Mouse (Mus musculus): ENCODE measurements around the gene Tor1b. TPM values are rescaled to one million over a fixed set of nuclear protein-coding genes. Genes with fewer than 3 reads are reported as not detected.

Tor1b gene
- total and polyA plus RNA-seq, 3 experiments, result 23.1 to 31.1 (median 25.3) TPM

- Histone ChIP-seq H3K9me3 (replicated peaks; ENCODE audit: low read length) (no peaks in the 10 kb centered on the region), H3K27me3 (replicated peaks) (no peaks in the 10 kb centered on the region), H3K4me1 (ENCODE audit: control insufficient read depth in 1 of 2, insufficient read depth in 2 of 2) (peaks cover 7 to 25% of the 10 kb centered on the region in 2 experiments), H3K4me2 (ENCODE audit: insufficient read depth, low read depth, poor library complexity, severe bottlenecking) (no peak overlapping the region), H3K79me2 (replicated peaks; ENCODE audit: control insufficient read depth, extremely low read depth, insufficient read depth, poor library complexity, severe bottlenecking) (no peaks in the 10 kb centered on the region), H3K9ac (ENCODE audit: insufficient read depth, low read depth) (no peak overlapping the region), H3K27ac (ENCODE audit: insufficient read depth, low read depth) (no peak overlapping the region), H3K36me3 (replicated peaks in 1 of 2; ENCODE audit: control insufficient read depth in 1 of 2, insufficient read depth in 1 of 2, low read length in 1 of 2) (peaks cover 67 to 93% of the 10 kb centered on the region in 2 experiments), H3K4me3 (replicated peaks in 1 of 3; ENCODE audit: low read depth in 2 of 3, low read length in 2 of 3, poor library complexity in 1 of 3) (no peak overlapping the region)
- dilution Hi-C loops (cut with MboI; ENCODE audit: extremely low pct_ligation_motif_present, extremely low pct_unique_long_range_greater_than_20kb, low sequenced_read_pairs) (no loop called here), in situ Hi-C loops (cut with MboI; ENCODE audit: low pct_ligation_motif_present, low pct_unique_long_range_greater_than_20kb, low sequenced_read_pairs) (loop anchor here (25.0 kb wide), 1 partner anchor 281 kb away; no protein-coding TSS in a partner anchor)
- DNase-seq (ENCODE audit: extremely low read depth), result no peak
- TF ChIP-seq ELF1 (IDR thresholded peaks at IDR 0.05; ENCODE audit: low read depth, low read length) (no peak), MAFK (IDR thresholded peaks at IDR 0.05; ENCODE audit: insufficient replicate concordance, low read length) (no peak), ZMIZ1 (IDR thresholded peaks at IDR 0.05; ENCODE audit: low read depth, low read length) (no peak), NRF1 (IDR thresholded peaks at IDR 0.05; ENCODE audit: low read depth, low read length) (no peak), GABPA (IDR thresholded peaks at IDR 0.05; ENCODE audit: insufficient replicate concordance, low read depth, low read length) (no peak), CHD1 (IDR thresholded peaks at IDR 0.05; ENCODE audit: low read depth, low read length) (no peak), MAX (IDR thresholded peaks at IDR 0.05; ENCODE audit: low read length) (no peak), TBP (conservative IDR thresholded peaks at IDR 0.05; ENCODE audit: low read depth, low read length) (no peak), RAD21 (IDR thresholded peaks at IDR 0.05; ENCODE audit: low read depth, low read length) (no peak), KAT2A (IDR thresholded peaks at IDR 0.05; ENCODE audit: insufficient replicate concordance, low read length) (no peak), SMC3 (IDR thresholded peaks at IDR 0.05; ENCODE audit: low read depth, low read length) (no peak), JUND (conservative IDR thresholded peaks at IDR 0.05; ENCODE audit: low read depth, low read length) (no peak), MEF2A (IDR thresholded peaks at IDR 0.05; ENCODE audit: borderline replicate concordance, low read depth, low read length) (no peak), HCFC1 (IDR thresholded peaks at IDR 0.05; ENCODE audit: low read depth, low read length) (no peak), RCOR1 (conservative IDR thresholded peaks at IDR 0.05; ENCODE audit: low read depth, low read length) (no peak)
Measured at GRCm38 (mm10) chr2:31006434-31006833, 53.7 kb downstream of the Tor1b start.

GRCm38 (mm10) chr2:31007208-31007607, 54.4 kb downstream of the Tor1b start:
- Histone ChIP-seq H3K27ac (ENCODE audit: insufficient read depth, low read depth) (no peak overlapping the region), H3K4me1 (ENCODE audit: control insufficient read depth in 1 of 2, insufficient read depth in 2 of 2) (peaks cover 7 to 26% of the 10 kb centered on the region in 2 experiments), H3K27me3 (replicated peaks) (no peaks in the 10 kb centered on the region), H3K4me3 (replicated peaks in 1 of 3; ENCODE audit: low read depth in 2 of 3, low read length in 2 of 3, poor library complexity in 1 of 3) (no peak overlapping the region), H3K36me3 (replicated peaks in 1 of 2; ENCODE audit: control insufficient read depth in 1 of 2, insufficient read depth in 1 of 2, low read length in 1 of 2) (peaks cover 68 to 93% of the 10 kb centered on the region in 2 experiments), H3K9ac (ENCODE audit: insufficient read depth, low read depth) (no peak overlapping the region), H3K4me2 (ENCODE audit: insufficient read depth, low read depth, poor library complexity, severe bottlenecking) (no peak overlapping the region), H3K79me2 (replicated peaks; ENCODE audit: control insufficient read depth, extremely low read depth, insufficient read depth, poor library complexity, severe bottlenecking) (no peaks in the 10 kb centered on the region), H3K9me3 (replicated peaks; ENCODE audit: low read length) (no peaks in the 10 kb centered on the region)
- in situ Hi-C loops (cut with MboI; ENCODE audit: low pct_ligation_motif_present, low pct_unique_long_range_greater_than_20kb, low sequenced_read_pairs) (loop anchor here (25.0 kb wide), 1 partner anchor 280 kb away; no protein-coding TSS in a partner anchor), dilution Hi-C loops (cut with MboI; ENCODE audit: extremely low pct_ligation_motif_present, extremely low pct_unique_long_range_greater_than_20kb, low sequenced_read_pairs) (no loop called here)
- no peak for TF ChIP-seq RAD21 (IDR thresholded peaks at IDR 0.05; ENCODE audit: low read depth, low read length)
- no peak for TF ChIP-seq ZMIZ1 (IDR thresholded peaks at IDR 0.05; ENCODE audit: low read depth, low read length)
- TF ChIP-seq POLR2A (IDR thresholded peaks at IDR 0.05; ENCODE audit: low read depth, low read length), result no peak
- TF ChIP-seq USF1 (IDR thresholded peaks at IDR 0.05; ENCODE audit: low read depth, low read length), result no peak
- no peak for TF ChIP-seq MAX (IDR thresholded peaks at IDR 0.05; ENCODE audit: low read length)
- no peak for TF ChIP-seq EP300 (IDR thresholded peaks at IDR 0.05; ENCODE audit: low read length)
- no peak for TF ChIP-seq IRF4 (IDR thresholded peaks at IDR 0.05; ENCODE audit: low read depth, low read length)
- TF ChIP-seq POLR2AphosphoS2 (IDR thresholded peaks at IDR 0.05; ENCODE audit: low read depth, low read length), result no peak
- DNase-seq (ENCODE audit: extremely low read depth), result no peak

Other genes starting within 250 kb of the Tor1b start
- not detected in 2 replicates for gene 1700001O22Rik, start 149.3 kb upstream of the Tor1b start, total RNA-seq (2012; rRNA removed)
- not detected in 2 replicates for gene 1700001O22Rik, start 149.3 kb upstream of the Tor1b start, total RNA-seq (2014; rRNA removed)
- not detected in 2 replicates for gene 1700001O22Rik, start 149.3 kb upstream of the Tor1b start, polyA plus RNA-seq (2012; ENCODE audit: insufficient read length, low read depth)
- gene Ntmt1, start 145.1 kb upstream of the Tor1b start, total RNA-seq (2012; rRNA removed), result 66.1 and 71.4 TPM in 2 replicates
- gene Ntmt1, start 145.1 kb upstream of the Tor1b start, total RNA-seq (2014; rRNA removed), result 50.4 and 51.4 TPM in 2 replicates
- gene Ntmt1, start 145.1 kb upstream of the Tor1b start, polyA plus RNA-seq (2012; ENCODE audit: insufficient read length, low read depth), result 43.3 and 47.9 TPM in 2 replicates
- gene Asb6, start 122.6 kb upstream of the Tor1b start, total RNA-seq (2012; rRNA removed), result 23.7 and 31.4 TPM in 2 replicates
- gene Asb6, start 122.6 kb upstream of the Tor1b start, total RNA-seq (2014; rRNA removed), result 21.9 and 22.6 TPM in 2 replicates
- gene Asb6, start 122.6 kb upstream of the Tor1b start, polyA plus RNA-seq (2012; ENCODE audit: insufficient read length, low read depth), result 30.0 and 31.1 TPM in 2 replicates
- not detected in 2 replicates for gene Prrx2, start 118.0 kb upstream of the Tor1b start, total RNA-seq (2012; rRNA removed)
- not detected in 2 replicates for gene Prrx2, start 118.0 kb upstream of the Tor1b start, total RNA-seq (2014; rRNA removed)
- not detected in 2 replicates for gene Prrx2, start 118.0 kb upstream of the Tor1b start, polyA plus RNA-seq (2012; ENCODE audit: insufficient read length, low read depth)
- 0.04 and 0.38 TPM in 2 replicates for gene Ptges, start 23.1 kb upstream of the Tor1b start, total RNA-seq (2012; rRNA removed)
- gene Ptges, start 23.1 kb upstream of the Tor1b start, total RNA-seq (2014; rRNA removed), result not detected in 2 replicates
- gene Ptges, start 23.1 kb upstream of the Tor1b start, polyA plus RNA-seq (2012; ENCODE audit: insufficient read length, low read depth), result 0.09 TPM in 1 of 2 replicates, not detected in the other
- 44.9 and 49.5 TPM in 2 replicates for gene Tor1a, start 15.0 kb downstream of the Tor1b start, total RNA-seq (2012; rRNA removed)
- 58.2 and 69.6 TPM in 2 replicates for gene Tor1a, start 15.0 kb downstream of the Tor1b start, total RNA-seq (2014; rRNA removed)
- gene Tor1a, start 15.0 kb downstream of the Tor1b start, polyA plus RNA-seq (2012; ENCODE audit: insufficient read length, low read depth), result 35.0 and 45.6 TPM in 2 replicates
- gene BC005624, start 29.2 kb downstream of the Tor1b start, total RNA-seq (2012; rRNA removed), result 43.2 and 49.0 TPM in 2 replicates
- 40.5 and 43.4 TPM in 2 replicates for gene BC005624, start 29.2 kb downstream of the Tor1b start, total RNA-seq (2014; rRNA removed)
- 68.1 and 94.0 TPM in 2 replicates for gene BC005624, start 29.2 kb downstream of the Tor1b start, polyA plus RNA-seq (2012; ENCODE audit: insufficient read length, low read depth)
- 10.1 and 13.8 TPM in 2 replicates for gene Usp20, start 29.3 kb downstream of the Tor1b start, total RNA-seq (2012; rRNA removed)
- gene Usp20, start 29.3 kb downstream of the Tor1b start, total RNA-seq (2014; rRNA removed), result 2.5 and 3.4 TPM in 2 replicates
- 11.0 and 12.0 TPM in 2 replicates for gene Usp20, start 29.3 kb downstream of the Tor1b start, polyA plus RNA-seq (2012; ENCODE audit: insufficient read length, low read depth)
- gene Fnbp1, start 189.0 kb downstream of the Tor1b start, total RNA-seq (2012; rRNA removed), result 39.2 and 50.5 TPM in 2 replicates
- gene Fnbp1, start 189.0 kb downstream of the Tor1b start, total RNA-seq (2014; rRNA removed), result 20.7 and 29.6 TPM in 2 replicates
- 133 and 147 TPM in 2 replicates for gene Fnbp1, start 189.0 kb downstream of the Tor1b start, polyA plus RNA-seq (2012; ENCODE audit: insufficient read length, low read depth)
- 22.7 and 24.6 TPM in 2 replicates for gene Gpr107, start 199.4 kb downstream of the Tor1b start, total RNA-seq (2012; rRNA removed)
- 24.9 and 27.8 TPM in 2 replicates for gene Gpr107, start 199.4 kb downstream of the Tor1b start, total RNA-seq (2014; rRNA removed)
- gene Gpr107, start 199.4 kb downstream of the Tor1b start, polyA plus RNA-seq (2012; ENCODE audit: insufficient read length, low read depth), result 19.6 and 25.7 TPM in 2 replicates